Mouse (Mus musculus): ENCODE data around the gene Spsb1.

The Spsb1 gene

GRCm38 (mm10) chr4:149954893-149955439 is at the start of gene Spsb1:
Spsb1 (minus strand) TSS chr4:149955043.
- CTCF ChIA-PET: no interaction called here

GRCm38 (mm10) chr4:150003641-150004040 is 48.8 kb upstream of the Spsb1 start:
- CTCF ChIA-PET: no interaction called here

- CTCF ChIA-PET: interaction anchor here (0.6 kb wide), 1 partner anchor 216 kb away, joined by 8 read pairs; no protein-coding TSS in a partner anchor
Observed at GRCm38 (mm10) chr4:150003021-150003580, 48.3 kb upstream of the Spsb1 start.

GRCm38 (mm10) chr4:150002021-150002528 is 47.2 kb upstream of the Spsb1 start:
- CTCF ChIA-PET: no interaction called here

- CTCF ChIA-PET: no interaction called here
Observed at GRCm38 (mm10) chr4:150001221-150001860, 46.5 kb upstream of the Spsb1 start.

- CTCF ChIA-PET: no interaction called here
Observed at GRCm38 (mm10) chr4:149999931-150000555, 45.2 kb upstream of the Spsb1 start.

- CTCF ChIA-PET: no interaction called here
Observed at GRCm38 (mm10) chr4:149999510-149999900, 44.7 kb upstream of the Spsb1 start.

- CTCF ChIA-PET: no interaction called here
Observed at GRCm38 (mm10) chr4:149998786-149999509, 44.1 kb upstream of the Spsb1 start.

GRCm38 (mm10) chr4:149997999-149998398 is 43.2 kb upstream of the Spsb1 start:
- CTCF ChIA-PET: no interaction called here

GRCm38 (mm10) chr4:149996440-149996839 is 41.6 kb upstream of the Spsb1 start:
- CTCF ChIA-PET: no interaction called here

GRCm38 (mm10) chr4:149995911-149996310 is 41.1 kb upstream of the Spsb1 start:
- CTCF ChIA-PET: no interaction called here

GRCm38 (mm10) chr4:149994218-149994617 is 39.4 kb upstream of the Spsb1 start:
- CTCF ChIA-PET: no interaction called here

- CTCF ChIA-PET: no interaction called here
Observed at GRCm38 (mm10) chr4:149992670-149993032, 37.8 kb upstream of the Spsb1 start.

- CTCF ChIA-PET: no interaction called here
Observed at GRCm38 (mm10) chr4:149991755-149992669, 37.2 kb upstream of the Spsb1 start.

GRCm38 (mm10) chr4:149990954-149991633 is 36.3 kb upstream of the Spsb1 start:
- CTCF ChIA-PET: no interaction called here

- CTCF ChIA-PET: no interaction called here
Observed at GRCm38 (mm10) chr4:149990212-149990953, 35.5 kb upstream of the Spsb1 start.

- CTCF ChIA-PET: interaction anchor here (0.6 kb wide), 1 partner anchor 43 kb away, joined by 15 read pairs; no protein-coding TSS in a partner anchor
Observed at GRCm38 (mm10) chr4:149988931-149989556, 34.2 kb upstream of the Spsb1 start.

- CTCF ChIA-PET: no interaction called here
Observed at GRCm38 (mm10) chr4:149988301-149988700, 33.5 kb upstream of the Spsb1 start.

GRCm38 (mm10) chr4:149986671-149987417 is 32.0 kb upstream of the Spsb1 start:
- CTCF ChIA-PET: interaction anchor here (0.6 to 1.1 kb wide), 3 partner anchors 9 to 66 kb away, joined by 3 read pairs; no protein-coding TSS in a partner anchor
